Mouse (Mus musculus): ENCODE results near the gene Gm20388. TPM values are rescaled to one million over a fixed set of nuclear protein-coding genes. Genes with fewer than 3 reads are reported as not detected.
A peak's percentile ranks its signal among the peaks of the same experiment; 100 is the strongest.

Gene Gm20388
- polyA plus RNA-seq, 1 experiment from 2014 or later: not detected

DNA sequence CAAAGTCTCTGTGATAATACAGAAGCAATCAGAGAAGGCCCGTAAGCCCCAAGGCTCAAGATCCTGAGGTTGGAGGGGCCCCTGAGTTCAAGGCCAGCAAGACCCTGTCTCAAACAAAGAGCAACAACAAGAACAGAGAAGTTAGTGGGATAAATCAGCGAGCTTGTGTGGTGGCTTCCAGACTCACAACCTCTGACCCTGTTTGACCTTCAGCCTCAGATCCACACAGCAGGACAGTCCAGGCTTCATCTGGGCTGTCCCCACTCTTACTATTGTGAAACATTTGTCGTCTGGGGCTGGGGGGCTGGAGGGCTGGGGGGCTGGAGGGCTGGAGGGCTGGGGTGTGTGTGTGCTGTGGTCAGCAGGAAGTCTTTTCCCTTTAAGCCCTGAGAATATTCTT is 468.4 kb downstream of the Gm20388 start:
- no peak overlapping the region for H3K27ac ChIP-seq (ENCODE audit: low read depth, low read length)
- 62% methylated on average over 3 of the region's 3 CpGs for WGBS
- no peak for TF ChIP-seq CTCF (IDR thresholded peaks at IDR 0.05; ENCODE audit: low read depth)
- peaks cover 9% of the 10 kb centered on the region for H3K4me1 ChIP-seq (replicated peaks; ENCODE audit: control insufficient read depth, insufficient read depth, low read length)
- no peaks in the 10 kb centered on the region for H3K9me3 ChIP-seq (ENCODE audit: control insufficient read depth)
- no peak overlapping the region for H3K9ac ChIP-seq (ENCODE audit: low read depth, low read length)
- no peaks in the 10 kb centered on the region for H3K27me3 ChIP-seq (replicated peaks; ENCODE audit: control insufficient read depth, insufficient read depth, low read length)
- no peaks in the 10 kb centered on the region for H3K36me3 ChIP-seq (ENCODE audit: control insufficient read depth, insufficient read depth)
- no peak for ATAC-seq
- H3K4me3 ChIP-seq (ENCODE audit: low read depth, low read length): no peak overlapping the region
- H3K4me2 ChIP-seq (replicated peaks; ENCODE audit: low read depth): no peak overlapping the region

DNA sequence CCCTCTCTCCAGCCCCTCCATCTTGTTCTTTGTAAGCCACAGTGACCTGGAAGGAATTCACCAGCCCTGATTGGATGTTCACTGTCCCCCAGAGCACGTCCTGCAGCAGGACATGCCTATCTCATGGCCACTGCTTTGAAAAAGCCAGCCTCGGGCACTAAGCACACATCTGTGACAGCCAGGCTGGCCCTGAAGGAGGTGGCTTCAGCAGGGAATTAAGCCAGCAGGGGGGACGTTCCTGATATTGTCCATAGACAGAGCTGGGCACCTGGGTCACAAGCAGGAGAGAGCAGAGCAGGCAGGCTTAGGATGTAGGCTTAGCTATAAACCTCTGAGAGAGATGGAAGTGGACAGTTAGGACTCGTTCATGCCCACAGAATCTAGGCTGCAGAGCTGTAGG is 471.2 kb downstream of the Gm20388 start:
- Histone ChIP-seq H3K36me3 (ENCODE audit: control insufficient read depth, insufficient read depth) (no peaks in the 10 kb centered on the region), H3K4me1 (replicated peaks; ENCODE audit: control insufficient read depth, insufficient read depth, low read length) (peaks cover 9% of the 10 kb centered on the region), H3K9ac (ENCODE audit: low read depth, low read length) (no peak overlapping the region), H3K27ac (ENCODE audit: low read depth, low read length) (no peak overlapping the region), H3K27me3 (replicated peaks; ENCODE audit: control insufficient read depth, insufficient read depth, low read length) (no peaks in the 10 kb centered on the region), H3K4me3 (ENCODE audit: low read depth, low read length) (no peak overlapping the region), H3K9me3 (ENCODE audit: control insufficient read depth) (no peaks in the 10 kb centered on the region), H3K4me2 (replicated peaks; ENCODE audit: low read depth) (no peak overlapping the region)
- TF ChIP-seq CTCF (IDR thresholded peaks at IDR 0.05; ENCODE audit: low read depth): no peak
- WGBS: 66% methylated on average over 4 of the region's 4 CpGs
- no peak for ATAC-seq

DNA sequence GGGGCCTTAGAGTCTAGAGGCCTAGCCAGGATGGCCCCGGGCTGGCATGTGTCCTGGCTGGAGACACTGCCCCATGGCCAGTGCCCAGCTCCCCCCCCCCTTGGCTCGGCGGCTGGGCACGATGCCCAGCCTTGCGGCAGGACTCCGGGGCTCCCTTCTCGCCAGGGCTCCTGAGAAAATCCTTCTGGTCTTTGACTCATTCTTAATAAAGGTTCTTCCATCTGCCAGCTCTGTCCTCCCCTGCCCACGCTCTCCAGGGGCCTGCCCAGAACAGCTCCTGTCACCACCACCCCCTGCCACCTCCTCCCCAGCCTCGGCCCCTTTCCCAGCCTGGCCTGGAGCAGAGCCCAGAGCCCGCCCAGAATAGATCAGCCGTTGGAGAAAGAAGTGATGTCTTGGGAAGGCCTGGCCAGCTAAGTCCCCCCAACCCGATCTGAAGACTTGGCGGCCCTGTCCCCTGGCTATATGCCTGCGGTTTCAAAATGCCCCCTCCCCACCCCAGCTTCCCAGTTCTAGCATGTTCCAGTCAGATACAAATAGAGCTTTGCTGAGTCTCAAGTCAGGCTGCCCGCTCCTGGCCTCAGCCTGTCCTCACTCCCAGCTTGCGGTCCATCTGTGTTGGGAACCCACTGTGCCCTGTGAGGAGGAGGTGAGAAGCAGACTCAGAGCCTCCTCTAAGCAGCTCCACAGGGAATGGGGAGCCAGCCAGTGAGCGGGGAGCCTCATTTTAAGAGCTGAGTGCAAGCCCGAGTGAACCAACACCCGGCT is 472.0 kb downstream of the Gm20388 start:
- Histone ChIP-seq H3K9me3 (ENCODE audit: control insufficient read depth) (no peaks in the 10 kb centered on the region), H3K27ac (ENCODE audit: low read depth, low read length) (peak overlapping the region; percentile 46), H3K9ac (ENCODE audit: low read depth, low read length) (no peak overlapping the region), H3K36me3 (ENCODE audit: control insufficient read depth, insufficient read depth) (no peaks in the 10 kb centered on the region), H3K27me3 (replicated peaks; ENCODE audit: control insufficient read depth, insufficient read depth, low read length) (no peaks in the 10 kb centered on the region), H3K4me3 (ENCODE audit: low read depth, low read length) (no peak overlapping the region), H3K4me1 (replicated peaks; ENCODE audit: control insufficient read depth, insufficient read depth, low read length) (peaks cover 9% of the 10 kb centered on the region), H3K4me2 (replicated peaks; ENCODE audit: low read depth) (peak overlapping the region; percentile 21; the same call in 1 of the 2 replicates)
- no peak for TF ChIP-seq CTCF (IDR thresholded peaks at IDR 0.05; ENCODE audit: low read depth)
- ATAC-seq: no peak
- 56% methylated on average over 19 of the region's 19 CpGs for WGBS

DNA sequence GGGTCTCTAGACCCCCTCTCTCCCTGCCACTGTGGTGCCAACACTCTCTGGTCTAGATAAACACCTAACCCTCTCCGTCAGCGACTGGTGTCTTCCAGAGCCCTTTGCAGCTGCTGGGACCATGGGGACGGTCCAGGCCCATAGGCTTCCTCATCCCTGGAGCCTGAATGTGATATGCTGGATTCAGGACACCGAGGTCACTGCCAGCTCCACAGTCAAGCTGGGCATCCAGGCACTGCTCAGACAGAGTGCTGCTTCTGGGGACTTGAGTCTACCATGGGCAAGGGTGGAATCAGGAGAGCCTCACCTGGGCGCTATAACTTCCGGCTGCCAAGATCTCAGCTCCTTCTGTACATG is 472.5 kb downstream of the Gm20388 start:
- H3K36me3 ChIP-seq (ENCODE audit: control insufficient read depth, insufficient read depth): no peaks in the 10 kb centered on the region
- 75% methylated on average over 6 of the region's 6 CpGs for WGBS
- peak overlapping the region; percentile 21 for H3K4me2 ChIP-seq (replicated peaks; ENCODE audit: low read depth)
- H3K4me1 ChIP-seq (replicated peaks; ENCODE audit: control insufficient read depth, insufficient read depth, low read length): peaks cover 9% of the 10 kb centered on the region
- TF ChIP-seq CTCF (IDR thresholded peaks at IDR 0.05; ENCODE audit: low read depth): no peak
- H3K9ac ChIP-seq (ENCODE audit: low read depth, low read length): no peak overlapping the region
- peak overlapping the region; percentile 46 for H3K27ac ChIP-seq (ENCODE audit: low read depth, low read length)
- no peaks in the 10 kb centered on the region for H3K9me3 ChIP-seq (ENCODE audit: control insufficient read depth)
- H3K27me3 ChIP-seq (replicated peaks; ENCODE audit: control insufficient read depth, insufficient read depth, low read length): no peaks in the 10 kb centered on the region
- ATAC-seq: no peak
- H3K4me3 ChIP-seq (ENCODE audit: low read depth, low read length): no peak overlapping the region

DNA sequence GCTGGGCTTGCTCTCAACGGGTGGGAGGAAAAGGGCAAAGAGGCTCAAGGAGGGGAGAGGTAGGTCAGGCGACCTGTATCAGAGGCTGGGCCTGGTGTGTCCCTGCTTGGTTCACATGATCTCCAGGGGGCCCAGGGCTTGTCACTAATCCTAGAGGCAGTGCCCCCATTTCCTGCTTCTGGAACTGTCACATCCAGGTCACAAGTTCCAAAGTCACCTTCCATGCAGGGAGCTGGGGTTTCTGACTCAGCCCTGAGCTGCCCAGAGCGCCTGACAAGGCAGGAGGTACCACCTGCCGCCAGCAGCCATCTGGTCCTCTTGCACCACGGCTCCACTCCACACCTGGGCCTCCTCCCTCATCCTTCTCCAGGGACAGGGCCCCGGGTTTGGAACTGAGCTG is 473.1 kb downstream of the Gm20388 start:
- ATAC-seq: peak; percentile 75
- H3K4me2 ChIP-seq (replicated peaks; ENCODE audit: low read depth): peak overlapping the region; percentile 21; the same call in 1 of the 2 replicates
- no peaks in the 10 kb centered on the region for H3K27me3 ChIP-seq (replicated peaks; ENCODE audit: control insufficient read depth, insufficient read depth, low read length)
- H3K9ac ChIP-seq (ENCODE audit: low read depth, low read length): no peak overlapping the region
- WGBS: 33% methylated on average over 6 of the region's 6 CpGs
- H3K4me1 ChIP-seq (replicated peaks; ENCODE audit: control insufficient read depth, insufficient read depth, low read length): peaks cover 9% of the 10 kb centered on the region
- no peak overlapping the region for H3K4me3 ChIP-seq (ENCODE audit: low read depth, low read length)
- 0 out of 2 replicates have a peak overlapping the region, but pooled peaks have one; percentile 46 for H3K27ac ChIP-seq (ENCODE audit: low read depth, low read length)
- no peaks in the 10 kb centered on the region for H3K9me3 ChIP-seq (ENCODE audit: control insufficient read depth)
- TF ChIP-seq CTCF (IDR thresholded peaks at IDR 0.05; ENCODE audit: low read depth): no peak
- no peaks in the 10 kb centered on the region for H3K36me3 ChIP-seq (ENCODE audit: control insufficient read depth, insufficient read depth)

DNA sequence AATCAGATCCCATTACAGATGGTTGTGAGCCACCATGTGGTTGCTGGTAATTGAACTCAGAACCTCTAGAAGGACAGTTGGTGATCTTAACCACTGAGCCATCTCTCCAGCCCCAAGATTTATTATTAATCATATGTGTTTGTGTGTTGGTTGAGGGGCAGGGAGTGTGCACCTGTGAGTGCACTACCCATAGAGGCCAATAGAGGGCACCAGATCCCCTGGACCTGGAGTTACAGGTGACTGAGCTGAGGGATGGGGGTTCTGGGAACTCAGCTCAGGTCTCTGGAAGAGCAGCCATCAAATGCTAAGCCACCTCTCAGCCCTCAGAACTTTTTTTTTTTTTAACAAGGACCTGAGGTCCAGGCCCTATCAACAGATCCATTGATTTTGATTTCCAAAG is 474.1 kb downstream of the Gm20388 start:
- H3K9me3 ChIP-seq (ENCODE audit: control insufficient read depth): no peaks in the 10 kb centered on the region
- H3K36me3 ChIP-seq (ENCODE audit: control insufficient read depth, insufficient read depth): no peaks in the 10 kb centered on the region
- H3K4me2 ChIP-seq (replicated peaks; ENCODE audit: low read depth): no peak overlapping the region
- no peak overlapping the region for H3K27ac ChIP-seq (ENCODE audit: low read depth, low read length)
- no peak overlapping the region for H3K9ac ChIP-seq (ENCODE audit: low read depth, low read length)
- no peak overlapping the region for H3K4me3 ChIP-seq (ENCODE audit: low read depth, low read length)
- no peak for ATAC-seq
- H3K4me1 ChIP-seq (replicated peaks; ENCODE audit: control insufficient read depth, insufficient read depth, low read length): peaks cover 9% of the 10 kb centered on the region
- no peaks in the 10 kb centered on the region for H3K27me3 ChIP-seq (replicated peaks; ENCODE audit: control insufficient read depth, insufficient read depth, low read length)
- peak; percentile 56 for TF ChIP-seq CTCF (IDR thresholded peaks at IDR 0.05; ENCODE audit: low read depth)
